Mouse (Mus musculus) liver, postnatal 0 days (tissue): Measurements from ENCODE around the gene Ctbs.

Source experiments
- CTCF ChIP-seq: sonication (generic); IDR thresholded peaks from 2 replicates; pipeline ENCODE4 v1.5.1; 2016; ENCODE audit warnings: antibody characterized with exemption, low read depth
- EP300 ChIP-seq: IDR thresholded peaks from 2 replicates; pipeline ENCODE4 v1.6.1; 2016; ENCODE audit warnings: antibody characterized with exemption, low read depth, mild to moderate bottlenecking

DNA sequence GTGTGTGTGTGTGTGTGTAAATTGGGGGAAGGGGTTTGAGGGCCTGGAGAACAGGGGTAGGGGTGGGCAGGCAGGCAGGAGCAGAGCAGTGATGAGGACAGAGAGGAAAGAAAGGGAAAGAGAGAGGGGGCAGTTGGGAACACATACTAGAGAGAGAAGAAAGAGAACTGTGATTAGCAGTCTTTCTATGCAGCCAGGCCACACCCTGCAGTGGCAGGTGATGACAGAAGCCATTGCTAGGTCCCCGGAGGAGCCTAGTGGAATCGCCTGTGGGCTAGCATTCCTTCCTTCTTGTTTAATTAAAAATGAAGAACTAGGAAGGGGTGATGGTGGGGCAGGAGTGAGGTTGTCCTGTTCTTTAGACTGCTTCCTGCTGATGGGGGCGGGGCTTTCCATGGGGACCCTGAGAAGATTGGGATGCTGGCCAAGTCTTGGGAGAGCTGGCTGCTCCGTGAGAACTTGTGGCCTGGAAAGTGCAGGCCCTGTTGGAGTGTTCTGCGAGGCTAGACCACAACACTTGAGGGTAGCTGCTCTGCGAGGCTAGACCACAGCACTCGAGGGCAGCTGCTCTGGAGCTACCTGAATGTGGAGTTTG, 25.2 kb upstream of the Ctbs start:
- TF ChIP-seq CTCF (no peak), EP300 (no peak)
